Mouse (Mus musculus) gastrocnemius, postnatal 10 days (tissue): ENCODE results near the gene Fpgs. TPM values are rescaled to one million over a fixed set of nuclear protein-coding genes. Genes with fewer than 3 reads are reported as not detected.

Experiments used
- DNase-seq: peaks from one replicate; pipeline ENCODE4 v3.0.0; 2021; ENCODE audit warnings: mixed read lengths
- total RNA-seq, 2 experiments: library from RNA; stranded (reverse); gene quantifications; 2 replicates each; pipeline ENCODE4 v1.2.3; 2021

Gene Fpgs
- total RNA-seq, 2 experiments from 2014 or later, result 10.5 to 15.6 TPM

DNA sequence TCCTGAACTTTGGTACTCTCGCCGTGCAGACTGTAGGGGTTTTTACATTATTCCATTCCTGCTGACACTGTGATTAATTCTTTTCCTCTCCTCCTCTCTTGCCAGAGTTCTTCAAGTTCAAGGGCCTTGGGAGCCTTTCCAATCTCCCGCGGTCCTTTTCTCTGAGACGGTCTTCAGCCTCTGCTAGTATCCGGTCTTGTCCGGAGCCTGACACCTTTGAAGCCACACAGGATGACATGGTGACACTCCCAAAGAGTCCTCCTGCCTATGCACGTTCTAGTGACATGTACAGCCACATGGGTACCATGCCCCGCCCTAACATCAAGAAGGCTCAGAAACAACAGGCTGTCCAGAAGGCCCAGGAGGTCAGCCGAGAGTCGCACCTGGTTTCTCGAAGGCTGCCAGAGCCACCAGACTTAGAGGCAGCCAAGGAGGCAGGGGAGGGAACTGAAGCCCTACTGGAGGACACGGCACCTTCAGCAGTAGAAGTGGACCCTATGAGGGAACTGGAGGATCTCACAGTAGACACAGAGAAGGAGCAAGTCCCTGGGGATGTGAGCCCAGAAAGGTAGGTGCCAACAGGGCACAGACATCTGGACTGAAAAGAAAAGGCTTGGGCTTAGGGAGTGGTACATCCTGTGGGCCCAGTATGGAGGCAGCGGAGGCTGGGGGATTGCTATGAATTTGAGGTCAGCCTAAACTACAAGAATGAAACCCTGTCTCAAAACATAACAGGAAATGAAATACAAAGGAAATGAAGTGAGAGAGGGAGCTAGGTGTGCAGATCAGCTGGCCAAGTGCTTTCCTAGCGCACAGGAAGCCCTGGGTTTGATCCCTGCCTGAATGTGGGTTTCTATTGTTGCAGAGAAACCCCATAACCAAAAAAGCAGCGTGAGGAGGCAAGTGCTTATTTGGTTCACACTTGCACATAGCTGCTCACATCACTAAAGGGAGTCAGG lies 21.2 kb upstream of the Fpgs start:
- DNase-seq, result no peak

DNA sequence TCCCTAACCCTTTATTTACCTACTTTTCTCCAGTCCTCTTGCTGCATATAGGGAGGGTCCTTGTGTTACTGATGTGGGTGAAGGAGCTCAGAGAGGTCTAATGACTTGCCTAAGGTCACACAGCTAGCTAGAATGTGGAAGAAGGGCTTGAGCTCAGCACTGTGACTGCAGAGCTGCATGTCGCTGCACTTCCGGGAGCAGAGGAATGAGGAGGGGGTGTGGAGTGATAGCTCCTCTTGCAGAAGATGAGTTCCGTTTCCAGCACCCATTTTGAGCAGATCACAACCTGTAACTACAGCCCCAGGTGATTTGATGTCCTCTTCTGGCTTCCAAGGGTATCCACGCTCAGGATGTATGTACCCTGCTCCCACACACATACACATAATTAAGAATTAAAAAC lies 20.2 kb upstream of the Fpgs start:
- DNase-seq, result no peak

DNA sequence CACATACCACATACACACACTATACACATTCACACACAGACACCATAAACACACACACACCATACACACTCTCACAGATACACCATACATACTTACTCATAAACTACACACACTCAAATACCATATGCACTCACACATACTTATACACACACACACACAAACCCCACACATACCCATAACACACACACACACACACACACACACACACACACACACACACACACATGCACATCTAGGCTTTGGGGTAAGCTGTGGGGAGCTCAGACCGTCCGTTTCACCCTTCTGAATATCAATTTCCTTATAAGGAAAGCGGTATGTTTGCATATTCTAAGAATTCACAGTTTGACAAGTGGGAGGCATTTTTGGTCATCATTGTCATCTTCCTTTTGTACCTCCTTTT lies 18.6 kb upstream of the Fpgs start:
- DNase-seq, result no peak

DNA sequence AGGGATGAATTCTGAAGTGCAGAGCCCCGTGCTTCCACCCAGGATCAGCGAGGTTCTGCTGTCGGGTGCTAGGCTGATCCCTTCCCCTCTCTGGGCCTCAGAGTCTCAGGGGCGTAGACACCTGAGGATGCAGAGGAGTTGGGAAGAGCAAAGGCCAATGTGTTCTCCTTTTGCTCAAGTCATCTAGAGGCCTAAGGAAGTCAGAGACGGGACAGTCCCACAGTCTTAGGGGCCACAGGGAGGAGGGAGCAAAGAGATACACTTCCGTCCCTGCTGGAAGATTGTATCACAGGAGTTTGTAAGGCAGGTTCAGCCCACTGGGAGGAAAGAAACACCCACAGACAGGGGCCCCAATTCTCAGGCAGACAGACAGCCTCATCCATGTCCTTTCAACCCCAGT lies 18.1 kb upstream of the Fpgs start:
- no peak for DNase-seq

DNA sequence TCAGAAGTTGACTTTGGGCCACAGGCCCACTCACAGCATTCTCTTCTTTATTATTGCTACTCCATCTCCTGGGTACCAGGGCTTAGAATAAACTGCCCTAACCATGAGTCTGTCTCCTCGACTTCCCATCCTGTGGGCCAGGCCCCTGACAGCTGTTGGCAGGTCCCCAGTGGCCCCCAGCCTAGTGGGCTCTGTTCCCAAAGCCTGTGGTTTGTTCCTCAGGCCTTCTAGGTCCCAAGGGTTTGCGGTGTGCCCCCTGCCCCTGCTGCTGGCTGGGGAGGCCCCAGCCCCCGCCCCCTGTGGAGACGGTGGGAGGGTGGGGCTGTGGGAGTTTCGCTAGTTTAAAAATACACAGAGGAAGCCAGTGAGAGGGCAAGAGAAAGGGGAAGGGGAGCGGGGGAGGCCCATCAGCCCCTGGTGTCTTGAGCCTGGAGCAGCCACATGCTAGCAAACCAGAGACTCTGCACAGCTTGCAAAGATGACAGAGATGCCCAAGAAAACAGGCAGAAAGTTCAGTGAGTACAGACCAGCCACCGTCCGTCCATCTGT lies 16.8 kb upstream of the Fpgs start, which contains the start of gene Sh2d3c:
Gene Sh2d3c, plus strand, starts transcription at position 375 of the 549 bp plus-strand sequence.
- DNase-seq, result no peak

DNA sequence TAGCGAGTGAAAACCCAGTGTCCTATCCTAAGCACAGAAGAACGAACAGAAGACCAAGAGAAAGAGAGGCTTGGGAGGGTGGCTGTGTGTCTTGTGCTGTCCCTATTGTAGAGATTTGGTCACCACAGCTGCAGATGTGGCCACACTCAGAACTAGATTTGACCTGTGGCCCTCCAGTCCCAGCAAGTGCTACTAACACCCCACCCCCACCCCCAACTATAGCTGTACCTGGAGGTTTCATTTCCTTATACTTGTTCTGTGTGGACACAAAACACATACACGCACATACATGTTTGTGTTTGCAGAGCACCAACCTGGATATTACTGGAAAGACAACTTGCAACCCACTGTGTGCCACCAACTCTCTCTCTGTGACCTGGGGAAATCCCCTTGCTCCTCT lies 16.1 kb upstream of the Fpgs start:
- no peak for DNase-seq

DNA sequence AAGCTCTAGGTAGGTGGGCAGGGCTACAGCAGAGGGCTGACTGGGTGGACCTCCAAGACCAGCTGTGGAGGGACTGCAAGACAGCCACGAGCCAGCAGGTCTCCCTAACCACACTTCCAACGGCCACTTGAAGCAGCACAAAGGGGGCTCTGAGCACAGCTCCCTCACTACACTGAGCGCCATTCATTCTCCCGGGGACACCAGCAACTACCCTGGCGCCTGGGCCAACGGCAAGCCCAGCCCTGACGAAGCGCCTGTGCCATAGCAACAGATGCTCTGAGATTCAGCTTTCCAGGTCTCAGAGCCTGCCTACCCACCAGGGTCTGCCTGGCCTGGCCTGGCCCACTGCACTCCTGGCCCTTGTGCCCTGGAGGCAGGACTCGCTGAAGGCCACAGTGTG lies 14.8 kb upstream of the Fpgs start:
- DNase-seq, result no peak

DNA sequence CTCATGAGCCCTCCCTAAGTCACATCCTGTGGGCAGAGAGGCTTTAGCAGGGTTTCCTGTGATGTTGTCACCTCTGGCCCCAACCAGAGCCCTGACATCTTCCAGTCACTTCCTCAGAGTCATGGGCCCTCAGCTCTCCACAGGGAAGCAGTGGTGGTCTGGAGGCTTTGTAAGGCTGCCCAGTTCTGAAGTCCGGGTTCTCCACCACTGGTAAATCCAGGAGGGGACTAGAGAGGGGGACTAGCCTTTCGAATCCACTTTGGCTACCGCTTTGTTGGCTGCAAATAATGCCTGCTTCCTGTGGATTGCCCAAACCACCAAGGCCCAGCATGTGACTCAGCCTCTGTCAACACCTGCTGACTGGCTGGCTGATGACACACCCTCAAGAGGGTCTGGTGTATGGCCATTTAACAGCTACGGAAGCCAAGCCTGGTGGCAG lies 11.1 kb upstream of the Fpgs start:
- no peak for DNase-seq

DNA sequence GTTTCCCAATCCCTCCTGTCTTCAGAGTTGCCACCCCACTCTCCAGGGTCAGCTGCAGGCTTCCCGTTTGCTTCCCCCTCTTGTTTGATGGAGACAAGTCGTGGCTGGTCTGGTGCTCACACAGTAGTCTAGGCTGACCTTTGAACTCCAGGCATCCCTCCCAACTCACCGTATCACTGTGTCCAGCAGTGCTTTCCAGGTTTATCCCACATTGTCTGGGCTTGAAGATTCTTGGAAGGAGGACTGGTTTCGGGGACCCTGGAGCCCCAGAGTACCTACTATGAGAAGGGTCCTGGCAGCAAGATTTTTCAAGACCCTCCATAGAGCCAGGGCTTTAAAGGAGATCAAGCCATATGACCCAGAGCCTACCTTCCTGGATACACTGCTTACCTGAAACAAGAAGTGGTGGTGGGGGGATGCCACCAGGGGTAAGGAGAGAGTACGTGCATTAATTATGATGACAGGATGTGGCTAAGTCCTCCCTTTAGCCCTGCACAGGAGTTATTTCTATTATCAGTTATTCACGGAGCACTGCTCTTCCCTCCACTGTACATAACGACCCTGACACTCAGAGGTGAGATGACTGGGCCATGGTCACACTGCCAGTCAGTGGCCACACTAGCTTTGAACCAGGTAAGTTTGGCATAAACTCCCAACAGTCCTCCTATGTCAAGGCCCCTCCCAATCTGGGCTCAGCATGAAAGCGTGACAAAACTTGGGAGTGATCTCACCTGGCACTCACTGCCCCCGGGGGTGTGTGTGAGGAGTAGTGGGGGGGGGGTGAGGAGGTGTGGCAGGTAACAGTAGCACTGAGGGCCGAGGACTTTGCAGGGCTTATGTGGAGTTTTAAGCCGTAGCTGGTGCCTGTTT lies 10.4 kb upstream of the Fpgs start:
- DNase-seq, result no peak

DNA sequence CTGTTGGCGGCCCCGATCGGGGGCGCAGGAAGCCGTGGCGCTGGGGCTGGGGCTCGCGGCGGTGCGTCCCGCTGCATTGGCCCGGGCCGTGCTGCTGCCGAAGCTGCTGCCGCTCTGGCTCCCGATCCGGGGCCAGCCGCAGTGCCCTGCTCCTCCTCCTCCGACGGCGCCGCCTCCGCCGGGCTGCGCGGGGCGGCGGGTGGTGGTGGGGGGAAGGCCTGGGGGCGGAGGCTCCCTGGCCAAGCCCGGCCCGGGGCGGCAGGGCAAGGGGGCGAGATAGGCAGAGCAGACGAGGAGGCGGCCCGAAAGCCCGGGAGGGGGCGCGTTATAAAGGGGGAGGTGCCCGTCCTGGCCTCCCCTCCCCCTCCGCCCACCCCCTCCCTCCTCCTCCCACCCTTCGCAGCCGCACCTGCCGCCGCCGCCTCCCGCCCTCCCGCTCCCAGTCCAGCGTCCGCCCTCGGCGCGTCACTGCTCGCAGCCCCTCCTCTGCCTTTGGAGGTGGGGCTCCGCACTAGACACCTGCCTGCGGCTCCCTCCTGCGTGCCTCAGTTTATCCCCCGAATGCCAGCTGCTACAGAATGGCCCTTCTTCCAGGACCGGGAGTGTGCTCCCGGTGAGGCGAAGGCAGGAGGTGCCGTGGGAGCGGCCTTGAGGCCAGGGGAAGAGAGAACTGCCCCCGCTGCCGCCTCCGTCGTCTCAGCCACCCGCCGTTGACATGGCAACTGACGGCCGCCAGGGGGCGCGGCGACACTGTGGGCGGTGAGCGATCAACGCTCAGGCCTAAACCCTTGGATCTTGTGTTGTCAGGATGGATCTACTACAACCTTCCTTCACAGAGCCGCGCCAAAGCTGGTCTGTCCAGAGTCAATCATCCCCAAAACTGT lies 9.2 kb upstream of the Fpgs start, which contains the start of gene Cdk9:
Gene Cdk9, minus strand, starts transcription at position 143 of the 884 bp plus-strand sequence.
- peak; percentile 95 for DNase-seq

DNA sequence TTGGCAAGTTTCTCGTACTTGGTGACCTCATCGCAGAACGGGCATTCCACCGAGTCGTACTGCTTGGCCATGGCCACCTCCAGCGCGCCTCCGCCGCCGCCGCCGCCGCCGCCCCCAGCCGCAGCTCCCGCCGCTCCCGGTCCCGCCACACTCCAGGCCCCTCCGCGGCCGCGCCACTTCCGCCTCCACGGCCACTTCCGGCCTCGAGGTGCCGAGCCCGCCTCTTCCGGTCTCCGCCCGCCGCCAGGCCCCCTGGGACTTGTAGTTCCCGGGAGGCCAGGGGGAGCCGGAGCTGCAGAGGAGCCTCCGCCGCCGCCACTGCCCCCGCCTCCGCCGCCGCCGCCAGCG lies 8.6 kb upstream of the Fpgs start:
- DNase-seq, result peak; percentile 97

DNA sequence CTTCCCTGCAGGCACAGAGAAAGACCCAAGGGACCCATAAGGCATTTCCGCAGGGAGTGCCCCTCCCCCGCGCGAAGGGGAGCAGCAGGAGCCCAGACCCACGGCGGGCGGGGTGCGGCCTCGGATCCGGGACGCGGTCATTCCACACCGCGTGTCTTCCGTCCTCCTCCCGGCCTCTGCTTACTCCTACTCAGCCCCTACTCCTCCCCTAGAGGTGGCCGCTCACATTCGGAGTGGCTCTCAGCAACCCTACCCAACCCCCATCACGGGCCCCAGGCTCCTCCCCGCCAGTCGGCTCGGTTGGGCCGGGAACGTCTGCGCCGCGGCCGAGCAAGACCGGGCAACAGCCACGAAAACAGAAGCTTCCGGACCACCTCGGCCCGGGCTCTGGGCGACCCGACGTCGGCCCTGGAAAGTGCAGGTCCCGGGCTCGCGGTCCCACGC lies 8.2 kb upstream of the Fpgs start:
- peak; percentile 67 for DNase-seq

DNA sequence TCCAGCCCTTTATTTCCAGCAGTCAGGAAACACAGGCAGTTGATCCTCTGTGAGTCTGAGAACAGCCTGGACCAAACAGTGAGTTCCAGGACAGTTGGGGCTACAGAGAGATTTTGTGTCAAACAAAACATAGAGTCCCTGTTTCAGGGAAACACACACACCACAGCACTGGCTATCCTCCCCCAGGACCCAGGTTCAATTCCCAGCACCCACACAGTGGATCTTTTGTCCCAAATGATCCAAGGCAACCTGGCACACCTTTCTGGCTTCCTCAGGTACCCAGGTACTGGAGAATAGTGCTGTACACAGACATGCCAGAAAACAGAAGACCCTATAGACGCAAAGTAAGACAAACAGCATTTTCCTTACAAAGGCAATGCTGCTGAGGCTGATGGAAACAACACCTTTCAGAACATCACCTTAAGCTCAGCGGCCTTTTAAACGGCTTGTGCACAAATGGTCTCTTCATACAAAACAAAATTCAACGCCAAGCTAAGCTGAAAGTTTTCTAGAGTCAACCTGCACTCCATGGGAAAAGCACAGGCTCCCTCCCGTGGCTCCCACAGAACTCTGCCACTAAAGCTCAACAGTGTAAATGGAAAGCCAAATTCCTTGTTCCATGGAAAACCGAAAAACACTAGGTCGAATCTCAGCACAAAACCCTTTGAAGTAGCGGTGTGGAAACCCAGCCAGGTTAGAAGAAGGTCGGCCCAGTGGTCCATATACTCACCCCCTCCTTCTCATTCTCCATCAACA lies 7.5 kb upstream of the Fpgs start:
- DNase-seq, result no peak

DNA sequence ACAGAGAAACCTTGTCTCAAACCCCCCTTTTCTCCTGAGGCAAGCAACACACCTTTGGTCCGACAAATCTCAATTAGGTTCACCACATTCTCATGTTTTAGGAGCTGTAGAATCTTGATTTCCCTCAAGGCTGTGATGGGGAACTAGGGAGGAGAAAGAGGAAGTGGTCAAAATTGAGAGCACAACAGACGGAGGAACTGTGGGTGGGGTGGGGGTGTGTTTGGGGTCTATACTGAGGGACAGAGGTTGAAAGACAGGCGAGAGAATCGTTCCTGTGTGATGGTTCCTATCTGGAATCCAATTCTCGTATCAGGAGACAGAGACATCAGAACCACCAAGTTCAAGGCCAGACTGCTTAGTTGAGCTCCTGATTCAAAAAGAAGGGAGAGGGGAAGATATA lies 6.5 kb upstream of the Fpgs start:
- no peak for DNase-seq

DNA sequence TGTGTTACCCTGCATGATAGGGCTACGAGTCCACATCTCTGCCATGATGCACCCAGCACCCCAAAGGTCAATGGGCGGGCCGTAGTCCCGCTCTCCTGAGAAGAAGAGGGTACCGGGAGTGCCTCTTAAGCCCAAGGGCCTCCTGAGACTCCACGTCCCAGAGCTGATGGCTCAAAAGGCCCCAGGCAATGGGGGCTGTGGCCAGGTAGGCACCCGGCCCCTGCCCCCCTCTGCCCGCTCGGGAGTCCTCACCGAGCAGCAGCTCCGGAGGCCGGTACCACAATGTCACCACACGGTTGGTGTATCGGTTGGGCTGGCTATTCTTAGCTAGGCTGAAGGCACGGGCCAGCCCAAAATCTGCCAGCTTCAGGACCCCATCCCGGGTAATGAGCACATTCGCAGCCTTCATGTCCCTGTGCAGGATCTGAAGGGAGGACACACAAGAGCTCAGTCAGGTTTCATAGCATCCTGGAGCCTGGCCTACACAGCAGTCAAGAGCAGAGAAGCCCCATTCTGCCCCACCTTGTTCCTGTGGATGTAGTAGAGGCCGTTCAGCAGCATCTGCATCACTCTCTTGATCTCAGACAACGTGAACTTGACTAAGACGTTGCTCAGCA lies 5.7 kb upstream of the Fpgs start:
- DNase-seq, result no peak

DNA sequence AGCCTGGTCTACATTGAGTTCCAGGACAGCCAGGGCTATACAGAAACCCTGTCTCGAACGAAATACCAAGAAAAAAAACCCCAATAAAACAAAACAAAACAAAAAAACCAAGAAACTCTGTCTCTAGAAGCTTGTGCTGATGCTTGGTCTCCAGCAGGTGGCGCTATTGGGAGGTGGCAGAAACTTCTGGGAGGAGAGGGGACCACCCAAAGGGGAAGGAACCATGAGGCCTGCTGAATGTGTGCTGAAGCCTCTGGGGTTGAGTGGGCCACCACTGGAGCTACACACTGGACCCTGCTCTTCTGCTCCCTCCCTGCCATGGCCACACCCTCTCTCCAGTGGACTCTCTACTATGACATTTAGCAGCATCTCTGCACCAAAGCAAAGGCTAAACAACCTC lies 4.7 kb upstream of the Fpgs start:
- DNase-seq, result peak; percentile 79

DNA sequence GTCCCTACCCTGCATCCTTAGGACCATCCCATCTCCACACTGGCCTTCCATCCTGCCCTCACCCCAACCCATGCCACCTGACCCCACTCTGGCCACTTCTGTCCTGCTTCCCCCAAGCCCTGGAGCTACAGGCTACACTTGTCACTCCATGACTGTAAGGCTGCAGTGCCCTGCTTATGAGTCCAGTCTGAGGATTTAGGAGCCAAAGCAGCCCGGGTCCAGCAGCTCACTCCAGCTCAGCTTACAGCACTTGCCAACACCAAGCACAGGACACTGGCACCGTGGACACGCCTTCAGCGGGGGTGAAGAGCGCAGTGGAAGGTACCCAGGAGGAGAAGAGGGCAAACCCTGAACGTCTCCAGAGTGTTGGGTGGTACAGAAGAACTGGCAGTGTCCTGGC lies 3.0 kb upstream of the Fpgs start:
- DNase-seq, result no peak

DNA sequence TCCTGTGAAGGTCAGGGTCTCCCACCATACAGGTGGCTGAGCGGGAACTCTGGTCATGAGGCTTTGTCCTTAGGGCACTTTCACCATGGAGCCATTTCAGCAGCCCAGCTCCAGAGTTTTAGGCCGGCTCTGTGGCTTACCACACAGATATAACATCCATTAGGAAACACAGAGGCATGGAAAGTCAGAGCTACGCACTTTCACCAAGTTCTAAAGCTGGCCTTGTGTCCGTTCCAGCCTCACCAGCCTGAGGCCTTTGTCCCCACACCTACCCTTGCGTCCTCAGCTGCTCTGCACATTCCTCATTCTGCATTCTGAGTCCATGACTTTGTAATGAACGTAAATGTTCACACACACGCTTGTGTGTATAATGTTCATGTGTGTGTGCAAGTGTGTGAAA lies 1.1 kb upstream of the Fpgs start:
- DNase-seq, result no peak

DNA sequence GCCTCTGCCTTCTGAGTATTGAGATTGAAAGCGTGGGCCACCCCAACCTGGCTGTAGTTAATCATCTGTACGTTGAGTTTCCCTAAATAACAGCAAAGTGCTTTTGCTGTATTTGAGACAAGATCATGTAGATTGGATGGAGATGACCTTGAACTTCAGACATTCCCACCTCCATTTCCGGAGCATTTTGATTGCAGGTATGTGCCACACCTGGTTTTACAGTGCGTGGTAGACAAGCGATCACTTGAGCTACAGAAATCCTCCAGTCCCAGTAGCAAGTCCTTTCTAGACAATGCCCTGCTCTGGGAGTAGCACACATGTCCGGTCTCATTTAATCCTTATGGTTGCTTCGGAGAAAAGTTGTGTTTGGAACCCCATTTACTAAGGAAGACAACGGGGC lies 899 bp downstream of the Fpgs start:
- no peak for DNase-seq

DNA sequence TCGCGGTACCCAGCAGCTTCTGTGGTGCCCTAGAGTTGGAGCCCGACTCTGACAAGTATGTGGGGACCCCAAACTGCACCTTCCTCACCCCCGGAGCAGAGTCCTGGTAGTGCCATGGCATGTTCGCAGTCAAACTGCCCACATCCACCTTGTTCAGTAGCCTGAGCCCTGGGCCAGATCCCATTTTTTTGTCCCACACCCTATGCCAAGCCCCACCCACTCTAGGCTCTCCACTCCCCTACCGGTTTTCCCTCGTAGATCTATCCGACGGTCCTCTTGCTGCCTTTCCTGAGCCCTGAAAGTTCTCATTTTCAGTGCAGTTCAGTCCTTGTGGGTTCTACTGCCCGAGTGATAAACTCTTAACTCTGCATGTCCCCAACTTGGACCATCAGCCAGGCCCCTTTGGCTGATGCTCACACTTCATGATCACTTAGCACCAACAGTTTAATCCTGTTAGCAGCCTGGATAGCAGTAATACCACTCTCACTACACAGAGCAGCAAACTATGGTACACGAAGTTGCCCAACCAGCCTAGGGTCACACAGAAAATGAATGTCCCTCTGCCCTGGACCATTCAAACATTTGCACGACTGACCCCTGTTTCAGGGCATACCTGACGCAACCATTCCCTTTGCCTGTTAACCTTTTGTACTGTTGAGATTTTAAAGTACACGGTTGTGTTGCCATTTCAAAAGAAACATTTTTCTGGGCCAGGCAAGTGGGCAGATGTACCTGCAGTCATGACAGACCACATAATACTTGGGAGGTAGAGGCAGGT lies 2.8 kb downstream of the Fpgs start:
- DNase-seq, result no peak
